Mouse (Mus musculus) myocyte (in vitro differentiated cells): ENCODE data around the gene Mylk4. TPM values are rescaled to one million over a fixed set of nuclear protein-coding genes. Genes with fewer than 3 reads are reported as not detected.

Source experiments
- H3K27me3 ChIP-seq: one replicate; pipeline ENCODE4 v1.6.1; 2011; ENCODE audit not compliant: control insufficient read depth, insufficient read depth, insufficient read length
- H3K36me3 ChIP-seq: one replicate; pipeline ENCODE4 v1.6.1; 2011; ENCODE audit not compliant: control insufficient read depth, insufficient read depth
- H3K4me2 ChIP-seq: one replicate; pipeline ENCODE4 v1.6.1; 2011; ENCODE audit warnings: low read depth, control low read depth
- H3K4me3 ChIP-seq: one replicate; pipeline ENCODE4 v1.5.1; 2011; ENCODE audit warnings: mild to moderate bottlenecking, control low read depth, moderate library complexity
- H3K79me2 ChIP-seq: one replicate; pipeline ENCODE4 v1.6.1; 2011; ENCODE audit not compliant: control insufficient read depth, insufficient read depth
- H3ac ChIP-seq: one replicate; pipeline ENCODE4 v1.6.1; 2011; ENCODE audit not compliant: control insufficient read depth, insufficient read length
- CEBPB ChIP-seq: IDR thresholded peaks from 2 replicates; pipeline ENCODE4 v1.6.1; 2011; ENCODE audit warnings: mild to moderate bottlenecking, moderate library complexity; ENCODE audit not compliant: poor library complexity, insufficient read depth, severe bottlenecking
- E2F4 ChIP-seq: IDR thresholded peaks from one replicate; pipeline ENCODE4 v1.6.1; 2011; ENCODE audit warnings: mild to moderate bottlenecking, control low read depth, moderate library complexity; ENCODE audit not compliant: insufficient read depth
- MAX ChIP-seq: IDR thresholded peaks from one replicate; pipeline ENCODE4 v1.6.1; 2011; ENCODE audit warnings: low read depth, mild to moderate bottlenecking, control low read depth
- MYOD1 ChIP-seq, 3 experiments: IDR thresholded peaks; one replicate each; pipeline ENCODE4 v1.6.1; 2011; ENCODE audit warnings: control low read depth in 2 of 3, low read depth in 2 of 3, mild to moderate bottlenecking in 2 of 3, moderate library complexity in 1 of 3; ENCODE audit not compliant: insufficient read length in 2 of 3, control insufficient read depth in 1 of 3
- MYOG ChIP-seq, 3 experiments: IDR thresholded peaks; one replicate each; pipeline ENCODE4 v1.6.1; 2011; ENCODE audit warnings: control low read depth in 2 of 3, low read depth in 2 of 3, mild to moderate bottlenecking in 2 of 3; ENCODE audit not compliant: insufficient read length in 2 of 3, control insufficient read depth in 1 of 3, insufficient read depth in 1 of 3
- POLR2A ChIP-seq: IDR thresholded peaks from one replicate; pipeline ENCODE4 v1.6.1; 2011; ENCODE audit warnings: low read depth, mild to moderate bottlenecking, control low read depth, moderate library complexity; ENCODE audit not compliant: insufficient read length
- POLR2AphosphoS2 ChIP-seq: IDR thresholded peaks from one replicate; pipeline ENCODE4 v1.6.1; 2011; ENCODE audit warnings: low read depth, control low read depth; ENCODE audit not compliant: insufficient read length
- REST ChIP-seq: IDR thresholded peaks from one replicate; pipeline ENCODE4 v1.6.1; 2011; ENCODE audit warnings: mild to moderate bottlenecking, control low read depth, moderate library complexity; ENCODE audit not compliant: insufficient read depth, insufficient read length
- SRF ChIP-seq: IDR thresholded peaks from one replicate; pipeline ENCODE4 v1.6.1; 2011; ENCODE audit warnings: low read depth; ENCODE audit not compliant: control insufficient read depth, insufficient read length
- TCF12 ChIP-seq: IDR thresholded peaks from one replicate; pipeline ENCODE4 v1.6.1; 2011; ENCODE audit warnings: mild to moderate bottlenecking, control low read depth; ENCODE audit not compliant: poor library complexity, insufficient read depth, severe bottlenecking
- TCF3 ChIP-seq: IDR thresholded peaks from one replicate; pipeline ENCODE4 v1.6.1; 2011; ENCODE audit warnings: low read depth, control low read depth; ENCODE audit not compliant: insufficient read length
- USF1 ChIP-seq: IDR thresholded peaks from one replicate; pipeline ENCODE4 v1.6.1; 2011; ENCODE audit warnings: low read depth, mild to moderate bottlenecking, control low read depth, moderate library complexity
- polyA plus RNA-seq: library from polyadenylated mRNA; unstranded; fragments of >200 nt; fragmentation: generic; extraction: Trizol; gene quantifications from one replicate; pipeline ENCODE4 v1.2.1, GENCODE M21; 2012; ENCODE audit warnings: missing spikeins

The Mylk4 gene
- polyA plus RNA-seq, 1 experiment, result 31.1 TPM

- H3ac ChIP-seq, result no peak overlapping the region
- no peak for TF ChIP-seq MYOD1 (IDR thresholded peaks at IDR 0.05; ENCODE audit: control insufficient read depth in 1 of 3, insufficient read length in 2 of 3, low read depth in 2 of 3)
- TF ChIP-seq MAX, result no peak
- no peak for TF ChIP-seq REST
- TF ChIP-seq CEBPB, result no peak
- no peak for TF ChIP-seq TCF3
- TF ChIP-seq USF1, result no peak
- no peak for TF ChIP-seq E2F4
- no peak for TF ChIP-seq POLR2A
- no peak for TF ChIP-seq SRF
- TF ChIP-seq TCF12, result no peak
- TF ChIP-seq POLR2AphosphoS2, result no peak
- TF ChIP-seq MYOG (IDR thresholded peaks at IDR 0.05; ENCODE audit: control insufficient read depth in 1 of 3, insufficient read depth in 1 of 3, insufficient read length in 2 of 3, low read depth in 2 of 3), result no peak
- no peaks in the 10 kb centered on the region for H3K79me2 ChIP-seq
- H3K36me3 ChIP-seq, result no peaks in the 10 kb centered on the region
- no peaks in the 10 kb centered on the region for H3K27me3 ChIP-seq
- H3K4me3 ChIP-seq, result no peak overlapping the region
- H3K4me2 ChIP-seq, result peak overlapping the region; percentile 65
Observed at GRCm38 (mm10) chr13:32752066-32752657, 31.6 kb downstream of the Mylk4 start.

GRCm38 (mm10) chr13:32750507-32750906, 33.2 kb downstream of the Mylk4 start:
- TF ChIP-seq TCF3, result no peak
- TF ChIP-seq POLR2A, result no peak
- TF ChIP-seq TCF12, result no peak
- no peak for TF ChIP-seq CEBPB
- TF ChIP-seq SRF, result no peak
- no peak for TF ChIP-seq MYOG (IDR thresholded peaks at IDR 0.05; ENCODE audit: control insufficient read depth in 1 of 3, insufficient read depth in 1 of 3, insufficient read length in 2 of 3, low read depth in 2 of 3)
- H3K4me2 ChIP-seq, result no peak overlapping the region
- no peaks in the 10 kb centered on the region for H3K27me3 ChIP-seq
- H3ac ChIP-seq, result no peak overlapping the region
- H3K36me3 ChIP-seq, result no peaks in the 10 kb centered on the region
- no peaks in the 10 kb centered on the region for H3K79me2 ChIP-seq
- H3K4me3 ChIP-seq, result no peak overlapping the region

DNA sequence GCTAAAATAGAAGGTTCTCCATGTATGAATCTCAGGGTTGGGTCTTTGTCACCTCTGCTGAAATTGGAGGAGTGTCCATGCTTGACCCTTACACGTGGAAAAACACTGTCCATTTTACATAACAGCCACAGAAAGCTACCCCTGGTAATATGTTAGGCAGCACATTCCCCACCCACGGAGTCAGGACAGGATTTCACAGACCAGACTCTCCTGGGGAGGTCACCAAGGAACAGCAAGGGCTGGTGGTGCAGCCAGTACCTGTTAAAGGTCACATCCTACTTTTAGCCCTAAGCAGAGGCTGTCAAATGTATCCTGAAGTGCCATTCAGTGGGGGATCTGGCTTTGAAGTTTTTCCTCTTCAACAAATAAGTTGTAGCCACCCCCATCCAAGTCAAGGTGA, 35.3 kb downstream of the Mylk4 start:
- H3K79me2 ChIP-seq, result no peaks in the 10 kb centered on the region
- TF ChIP-seq TCF12 (no peak), E2F4 (no peak), TCF3 (no peak), POLR2AphosphoS2 (no peak), REST (no peak), USF1 (no peak), MYOD1 (IDR thresholded peaks at IDR 0.05; ENCODE audit: control insufficient read depth in 1 of 3, insufficient read length in 2 of 3, low read depth in 2 of 3) (no peak), SRF (no peak), CEBPB (no peak), MYOG (IDR thresholded peaks at IDR 0.05; ENCODE audit: control insufficient read depth in 1 of 3, insufficient read depth in 1 of 3, insufficient read length in 2 of 3, low read depth in 2 of 3) (no peak), POLR2A (no peak), MAX (no peak)
- H3ac ChIP-seq, result no peak overlapping the region
- no peaks in the 10 kb centered on the region for H3K27me3 ChIP-seq
- H3K36me3 ChIP-seq, result no peaks in the 10 kb centered on the region
- H3K4me3 ChIP-seq, result no peak overlapping the region
- H3K4me2 ChIP-seq, result no peak overlapping the region

- TF ChIP-seq TCF3 (peak; percentile 10), MYOD1 (IDR thresholded peaks at IDR 0.05; ENCODE audit: control insufficient read depth in 1 of 3, insufficient read length in 2 of 3, low read depth in 2 of 3) (peak in 2 of 3 experiments; percentile 31 to 32), E2F4 (no peak), MYOG (IDR thresholded peaks at IDR 0.05; ENCODE audit: control insufficient read depth in 1 of 3, insufficient read depth in 1 of 3, insufficient read length in 2 of 3, low read depth in 2 of 3) (peak in 1 of 3 experiments; percentile 35), REST (no peak), POLR2A (no peak), USF1 (no peak)
- H3K4me2 ChIP-seq, result peak overlapping the region; percentile 27
- H3ac ChIP-seq, result no peak overlapping the region
- H3K36me3 ChIP-seq, result no peaks in the 10 kb centered on the region
- no peaks in the 10 kb centered on the region for H3K27me3 ChIP-seq
- H3K79me2 ChIP-seq, result no peaks in the 10 kb centered on the region
- H3K4me3 ChIP-seq, result no peak overlapping the region
Observed at GRCm38 (mm10) chr13:32741161-32741560, 42.6 kb downstream of the Mylk4 start.

- H3K79me2 ChIP-seq, result no peaks in the 10 kb centered on the region
- no peak overlapping the region for H3K4me3 ChIP-seq
- H3ac ChIP-seq, result no peak overlapping the region
- no peak overlapping the region for H3K4me2 ChIP-seq
- TF ChIP-seq E2F4, result no peak
- no peak for TF ChIP-seq TCF3
- TF ChIP-seq TCF12, result no peak
- H3K36me3 ChIP-seq, result peaks cover 9% of the 10 kb centered on the region
- no peaks in the 10 kb centered on the region for H3K27me3 ChIP-seq
Observed at GRCm38 (mm10) chr13:32731283-32731682, 52.5 kb downstream of the Mylk4 start.
